In the genomic region with DNA sequence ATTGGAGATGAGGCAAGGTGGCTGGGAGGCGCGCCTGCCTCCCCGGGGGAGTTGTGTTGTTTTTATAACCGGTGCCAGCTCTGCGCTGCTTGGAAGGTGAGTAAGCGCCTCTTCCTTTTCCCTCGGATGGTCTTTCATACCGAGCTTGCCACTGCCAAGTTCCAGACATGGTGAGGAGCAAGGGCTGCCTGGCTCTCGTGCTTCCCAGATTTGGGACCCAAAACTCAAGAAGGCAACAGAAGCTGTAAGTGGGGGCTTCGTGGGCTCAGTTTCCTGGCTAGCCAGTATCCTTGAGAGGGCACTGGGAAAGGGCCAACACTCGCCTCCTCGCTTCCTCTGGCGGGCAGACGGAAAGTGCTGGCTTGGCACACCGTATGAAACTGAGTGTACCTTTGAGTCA, we compare ENCODE assay signal across 8 mouse cellular contexts.
DNase-seq lines count a peak whose midpoint lies in the region; ATAC-seq and TF ChIP-seq lines count a peak whose summit lies in the region.

No protein-coding gene starts in this region.

- H3K36me3 ChIP-seq in forebrain, embryonic 10.5 days (replicated peaks): no peaks in the 10 kb centered on the region
- no peaks in the 10 kb centered on the region for H3K36me3 ChIP-seq in forebrain, embryonic 11.5 days (ENCODE audit: control insufficient read depth, insufficient read depth, low read length)
- H3K36me3 ChIP-seq in ES-E14 (ENCODE audit: control insufficient read depth, insufficient read depth, low read length, poor library complexity, severe bottlenecking) (no peaks in the 10 kb centered on the region), myocyte (ENCODE audit: control insufficient read depth, insufficient read depth) (no peaks in the 10 kb centered on the region)
- H3K36me3 ChIP-seq in hindbrain, embryonic 16.5 days (ENCODE audit: control insufficient read depth, insufficient read depth, low read length): no peaks in the 10 kb centered on the region

- ATAC-seq in forebrain, embryonic 11.5 days (replicated peaks; ENCODE audit: low FRiP score): no peak
- ATAC-seq in hindbrain, embryonic 16.5 days: no peak

- no peak for TF ChIP-seq POLR2A in myocyte (IDR thresholded peaks at IDR 0.05; ENCODE audit: insufficient read length, low read depth)

- in situ Hi-C loops in ES-E14 (cut with MboI; ENCODE audit: low sequenced_read_pairs in 2 of 2, unreplicated experiment in 2 of 2): no loop called here

- no peak overlapping the region for H3K4me2 ChIP-seq in forebrain, embryonic 11.5 days (ENCODE audit: low read depth, low read length, severe bottlenecking)
- peak overlapping the region; percentile 24 for H3K4me2 ChIP-seq in hindbrain, embryonic 16.5 days (ENCODE audit: low read length)
- H3K4me2 ChIP-seq in myocyte (ENCODE audit: low read depth): peak overlapping the region; percentile 45

- no peaks in the 10 kb centered on the region for H3K79me2 ChIP-seq in myocyte (ENCODE audit: control insufficient read depth, insufficient read depth)

- no peaks in the 10 kb centered on the region for H3K27me3 ChIP-seq in forebrain, embryonic 10.5 days (ENCODE audit: poor library complexity, severe bottlenecking)
- no peaks in the 10 kb centered on the region for H3K27me3 ChIP-seq in forebrain, embryonic 11.5 days (ENCODE audit: control insufficient read depth, insufficient read depth, low read length)
- H3K27me3 ChIP-seq in hindbrain, embryonic 16.5 days (replicated peaks; ENCODE audit: control insufficient read depth, insufficient read depth, low read length): no peaks in the 10 kb centered on the region
- H3K27me3 ChIP-seq in myocyte (ENCODE audit: control insufficient read depth, insufficient read depth, insufficient read length): no peaks in the 10 kb centered on the region

- H3K9me3 ChIP-seq in forebrain, embryonic 10.5 days: no peaks in the 10 kb centered on the region
- no peaks in the 10 kb centered on the region for H3K9me3 ChIP-seq in forebrain, embryonic 11.5 days (ENCODE audit: control insufficient read depth, low read length)
- H3K9me3 ChIP-seq in ES-E14 (ENCODE audit: control insufficient read depth, insufficient read depth, low read depth, low read length): no peaks in the 10 kb centered on the region
- no peaks in the 10 kb centered on the region for H3K9me3 ChIP-seq in hindbrain, embryonic 16.5 days (ENCODE audit: control insufficient read depth, low read length)

- no peak overlapping the region for H3K4me3 ChIP-seq in forebrain, embryonic 10.5 days
- H3K4me3 ChIP-seq in forebrain, embryonic 11.5 days (ENCODE audit: low read depth, low read length): no peak overlapping the region
- H3K4me3 ChIP-seq in ES-E14 (ENCODE audit: insufficient read depth in 1 of 2, low read depth in 1 of 2, low read length in 2 of 2, poor library complexity in 1 of 2, severe bottlenecking in 1 of 2): peak overlapping the region in 1 of 2 experiments; percentile 12; a peak in 1 of 4 replicates
- no peak overlapping the region for H3K4me3 ChIP-seq in hindbrain, embryonic 16.5 days (ENCODE audit: low read length)
- H3K4me3 ChIP-seq in myocyte: peak overlapping the region; percentile 9

- no peak for DNase-seq in forebrain, embryonic 10.5 days (ENCODE audit: extremely low spot score, low spot score)
- no peak for DNase-seq in forebrain, embryonic 11.5 days (ENCODE audit: low spot score)
- no peak for DNase-seq in ES-E14 (ENCODE audit: low read depth, low spot score)
- peak; percentile 29 to 46 for DNase-seq in cerebellum, postnatal 36 days
- no peak for DNase-seq in spleen, adult 12 weeks (ENCODE audit: low spot score)
- no peak for DNase-seq in spleen, postnatal 14 days (ENCODE audit: low spot score in 2 of 2)

- H3K4me1 ChIP-seq in forebrain, embryonic 10.5 days: peaks cover 20% of the 10 kb centered on the region
- H3K4me1 ChIP-seq in forebrain, embryonic 11.5 days (replicated peaks; ENCODE audit: control insufficient read depth, insufficient read depth, low read length): peaks cover 3% of the 10 kb centered on the region; the same call in 1 of the 2 replicates
- peaks cover 4% of the 10 kb centered on the region in 2 experiments; a peak in 1 of 4 replicates for H3K4me1 ChIP-seq in ES-E14 (ENCODE audit: control insufficient read depth in 2 of 2, insufficient read depth in 2 of 2, low read length in 2 of 2, poor library complexity in 1 of 2)
- peaks cover 15% of the 10 kb centered on the region for H3K4me1 ChIP-seq in hindbrain, embryonic 16.5 days (ENCODE audit: control insufficient read depth, insufficient read depth, low read depth, low read length)

- WGBS in forebrain, embryonic 10.5 days: 47% methylated on average over 15 of the region's 15 CpGs
- 49% methylated on average over 15 of the region's 15 CpGs for WGBS in forebrain, embryonic 11.5 days
- 32% methylated on average over 14 of the region's 15 CpGs for WGBS in hindbrain, embryonic 16.5 days

- no peak overlapping the region for H3ac ChIP-seq in myocyte (ENCODE audit: control insufficient read depth, insufficient read length)

- no peak overlapping the region for H3K9ac ChIP-seq in forebrain, embryonic 11.5 days (ENCODE audit: low read length)
- H3K9ac ChIP-seq in ES-E14 (ENCODE audit: insufficient read depth, low read depth, low read length, poor library complexity, severe bottlenecking): peak overlapping the region; percentile 45; the same call in 1 of the 2 replicates
- H3K9ac ChIP-seq in hindbrain, embryonic 16.5 days (ENCODE audit: low read depth, low read length): no peak overlapping the region

- H3K27ac ChIP-seq in forebrain, embryonic 10.5 days: peak overlapping the region; percentile 60; the same call in 1 of the 2 replicates
- no peak overlapping the region for H3K27ac ChIP-seq in forebrain, embryonic 11.5 days (ENCODE audit: low read depth, low read length)
- H3K27ac ChIP-seq in ES-E14 (ENCODE audit: insufficient read depth, low read depth, low read length, poor library complexity, severe bottlenecking): no peak overlapping the region
- H3K27ac ChIP-seq in hindbrain, embryonic 16.5 days (ENCODE audit: low read depth, low read length): no peak overlapping the region

TF ChIP-seq in ES-E14, 5 proteins besides CTCF, POLR2A, EP300 and RAD21:
- no peak for TF ChIP-seq MAFK (IDR thresholded peaks at IDR 0.05; ENCODE audit: insufficient read depth, low read depth, low read length)
- TF ChIP-seq HCFC1 (IDR thresholded peaks at IDR 0.05; ENCODE audit: borderline replicate concordance, insufficient read depth, low read length): no peak

TF ChIP-seq in myocyte, 11 proteins besides CTCF, POLR2A, EP300 and RAD21:
- TF ChIP-seq REST (IDR thresholded peaks at IDR 0.05; ENCODE audit: insufficient read depth, insufficient read length) (no peak), MYOG (IDR thresholded peaks at IDR 0.05; ENCODE audit: control insufficient read depth in 1 of 3, insufficient read depth in 1 of 3, insufficient read length in 2 of 3, low read depth in 2 of 3) (peak in 1 of 3 experiments; percentile 21)

Comparison
In these comparisons a context has a peak if more than half of its experiments do, and no peak if none do; other contexts are left out.
1. DNase-seq: peak in cerebellum, postnatal 36 days (2 of 2); none in forebrain, embryonic 10.5 days (single experiment), forebrain, embryonic 11.5 days (single experiment), ES-E14 (single experiment), spleen, adult 12 weeks (single experiment) and spleen, postnatal 14 days (0 of 2).